Mouse (Mus musculus): ENCODE results near the gene Ccdc150.
A peak's percentile ranks its signal among the peaks of the same experiment; 100 is the strongest.

The Ccdc150 gene

GRCm38 (mm10) chr1:54250158-54250866 lies at the start of gene Ccdc150:
Ccdc150 (plus strand) TSS chr1:54250683.
- DNase-seq: peak; percentile 100

GRCm38 (mm10) chr1:54220273-54220672 lies 30.2 kb upstream of the Ccdc150 start:
- no peak for DNase-seq

GRCm38 (mm10) chr1:54242722-54243121 lies 7.8 kb upstream of the Ccdc150 start:
- no peak for DNase-seq

GRCm38 (mm10) chr1:54275552-54275951 lies 25.1 kb downstream of the Ccdc150 start:
- DNase-seq: peak; percentile 22

GRCm38 (mm10) chr1:54279628-54280027 lies 29.1 kb downstream of the Ccdc150 start:
- no peak for DNase-seq

GRCm38 (mm10) chr1:54280651-54281050 lies 30.2 kb downstream of the Ccdc150 start:
- DNase-seq: no peak

GRCm38 (mm10) chr1:54306404-54306803 lies 55.9 kb downstream of the Ccdc150 start:
- DNase-seq: no peak

- DNase-seq: no peak
Observed at GRCm38 (mm10) chr1:54326647-54327046, 76.2 kb downstream of the Ccdc150 start.

- no peak for DNase-seq
Observed at GRCm38 (mm10) chr1:54327876-54328545, 77.5 kb downstream of the Ccdc150 start.

GRCm38 (mm10) chr1:54332988-54333387 lies 82.5 kb downstream of the Ccdc150 start:
- DNase-seq: no peak

GRCm38 (mm10) chr1:54354786-54355185 lies 104.3 kb downstream of the Ccdc150 start:
- no peak for DNase-seq

- peak; percentile 89 for DNase-seq
Observed at GRCm38 (mm10) chr1:54355485-54355884, 105.0 kb downstream of the Ccdc150 start.

- DNase-seq: peak; percentile 82
Observed at GRCm38 (mm10) chr1:54356566-54356965, 106.1 kb downstream of the Ccdc150 start.

GRCm38 (mm10) chr1:54377506-54378051 lies 127.1 kb downstream of the Ccdc150 start:
- DNase-seq: peak; percentile 90

GRCm38 (mm10) chr1:54380978-54381914 lies 130.8 kb downstream of the Ccdc150 start:
- DNase-seq: peak; percentile 84

- peak; percentile 55 for DNase-seq
Observed at GRCm38 (mm10) chr1:54384221-54384620, 133.7 kb downstream of the Ccdc150 start.

GRCm38 (mm10) chr1:54402736-54403135 lies 152.3 kb downstream of the Ccdc150 start:
- DNase-seq: no peak

Measured in heart, adult 11 months (tissue).